Mouse (Mus musculus): Measurements from ENCODE around the gene Grm8.

DNA sequence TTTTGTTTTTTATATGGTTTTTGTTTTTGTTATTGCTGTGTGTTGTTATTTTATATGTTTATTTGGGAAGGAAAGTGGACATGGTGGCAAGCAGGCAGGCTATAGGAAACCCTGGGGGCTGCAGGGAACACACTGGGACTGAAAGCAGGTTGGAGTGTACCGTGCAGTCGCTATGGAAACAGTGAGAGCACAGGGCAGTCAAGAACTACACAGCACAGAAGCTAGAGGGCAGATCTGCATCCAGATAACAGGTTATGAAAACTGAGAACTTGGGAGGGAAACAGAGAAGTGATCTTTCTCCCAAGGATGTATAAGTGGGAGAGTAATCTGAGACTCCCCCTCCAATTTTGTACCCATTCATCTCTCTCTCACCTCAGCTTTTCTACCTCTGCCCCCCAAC lies 7.4 kb upstream of the Grm8 start:
- TF ChIP-seq CTCF (IDR thresholded peaks at IDR 0.05; ENCODE audit: borderline replicate concordance, control insufficient read depth, extremely low read depth, insufficient read depth, low read length, poor library complexity) (no peak), POLR2A (IDR thresholded peaks at IDR 0.05; ENCODE audit: control insufficient read depth, extremely low read depth, insufficient read depth, low read length, poor library complexity) (no peak)
